Mouse (Mus musculus) embryonic fibroblast, embryonic 13.5 days (primary cell): ENCODE measurements around the gene Pdgfc.

Source experiments
- CTCF ChIP-seq: IDR thresholded peaks from 2 replicates; pipeline ENCODE4 v1.5.1; 2011; ENCODE audit warnings: mild to moderate bottlenecking, control low read depth, low read length, moderate library complexity, borderline replicate concordance; ENCODE audit not compliant: insufficient read depth
- POLR2A ChIP-seq: IDR thresholded peaks from 2 replicates; pipeline ENCODE4 v1.6.1; 2011; ENCODE audit warnings: low read depth, mild to moderate bottlenecking, control low read depth, low read length, moderate library complexity

DNA sequence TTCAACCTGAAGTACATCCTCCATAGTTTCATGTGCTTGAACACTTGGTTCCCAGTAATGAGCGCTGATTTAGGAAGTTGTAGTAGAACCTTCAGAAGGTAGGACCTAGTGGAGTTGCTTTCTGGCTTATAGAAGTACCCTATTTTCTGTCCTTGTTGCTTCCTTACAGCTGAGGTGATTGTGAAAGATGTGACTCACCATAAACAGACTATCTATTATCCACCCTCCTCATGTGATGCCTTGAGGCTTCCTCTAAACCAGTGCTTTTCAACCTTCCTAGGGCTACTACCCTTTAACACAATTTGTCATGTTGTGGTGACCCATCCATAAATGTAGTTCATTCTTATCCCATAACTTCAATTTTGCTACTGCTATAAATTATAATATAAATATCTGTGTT is 226.6 kb downstream of the Pdgfc start:
- TF ChIP-seq CTCF, result no peak
- TF ChIP-seq POLR2A, result no peak
